ENCODE assay signal across 25 mouse cellular contexts in genomic region chr7:48911146-48911545, GRCm38 (mm10). TPM values are rescaled to one million over a fixed set of nuclear protein-coding genes. Genes with fewer than 3 reads are reported as not detected.
"Had no signal": no experiment of that assay in that cellular context is flagged by ENCODE, and none has a peak within 500 bp of the region (broad histone marks: within the 10 kb centered on the region; RNA-seq: fewer than 3 reads in every experiment).

No protein-coding gene starts in this region.

- H3K27me3 ChIP-seq: embryonic facial prominence, embryonic 12.5 days; embryonic facial prominence, embryonic 15.5 days had no signal

- H3K27ac ChIP-seq: embryonic facial prominence, embryonic 10.5 days; embryonic facial prominence, embryonic 12.5 days; embryonic facial prominence, embryonic 13.5 days; forebrain, embryonic 10.5 days; forebrain, embryonic 12.5 days; forebrain, embryonic 13.5 days; gastrocnemius, adult 2 months; heart, adult 2 months had no signal

- H3K36me3 ChIP-seq: embryonic facial prominence, embryonic 10.5 days; embryonic facial prominence, embryonic 12.5 days; embryonic facial prominence, embryonic 13.5 days; embryonic facial prominence, embryonic 15.5 days; forebrain, embryonic 10.5 days; forebrain, embryonic 12.5 days; forebrain, embryonic 15.5 days had no signal

- DNase-seq: cerebellum, adult 9-10 months; cerebellum, adult 9-11 months; cerebellum, postnatal 10 days; cerebellum, postnatal 14 days; cerebellum, postnatal 25 days; cerebellum, postnatal 36 days; embryo, embryonic 11 days; forebrain, postnatal 0 days; gastrocnemius, adult 2 months; gastrocnemius, postnatal 10 days; gastrocnemius, postnatal 14 days; gastrocnemius, postnatal 25 days; gastrocnemius, postnatal 36 days; heart, adult 11 months; heart, adult 18-20 months; heart, adult 2 months had no signal

- H3K4me3 ChIP-seq: embryonic facial prominence, embryonic 10.5 days; embryonic facial prominence, embryonic 12.5 days; embryonic facial prominence, embryonic 13.5 days; embryonic facial prominence, embryonic 15.5 days; erythroblast, embryonic 14.5 days; forebrain, embryonic 10.5 days; forebrain, embryonic 12.5 days; forebrain, embryonic 13.5 days; forebrain, embryonic 15.5 days; gastrocnemius, adult 2 months; heart, adult 2 months had no signal

- H3K9me3 ChIP-seq: embryonic facial prominence, embryonic 10.5 days; embryonic facial prominence, embryonic 12.5 days; embryonic facial prominence, embryonic 13.5 days; embryonic facial prominence, embryonic 15.5 days; forebrain, embryonic 10.5 days; forebrain, embryonic 12.5 days; forebrain, embryonic 13.5 days; forebrain, embryonic 15.5 days had no signal

- H3K4me2 ChIP-seq: embryonic facial prominence, embryonic 12.5 days; embryonic facial prominence, embryonic 13.5 days; embryonic facial prominence, embryonic 15.5 days; forebrain, embryonic 12.5 days; forebrain, embryonic 13.5 days; forebrain, embryonic 15.5 days had no signal

- H3K4me1 ChIP-seq: embryonic facial prominence, embryonic 12.5 days had no signal

- H3K9ac ChIP-seq: embryonic facial prominence, embryonic 12.5 days; embryonic facial prominence, embryonic 13.5 days; embryonic facial prominence, embryonic 15.5 days; forebrain, embryonic 12.5 days; forebrain, embryonic 13.5 days; forebrain, embryonic 15.5 days; forebrain, postnatal 0 days had no signal

RNA-seq across cellular contexts. Expression of gene E2f8, which starts 29.8 kb away (rescaled TPM):
- total RNA-seq: gastrocnemius, adult 2 months had no signal
